Mouse (Mus musculus): Measurements from ENCODE around the gene Il17c.

Il17c gene

DNA sequence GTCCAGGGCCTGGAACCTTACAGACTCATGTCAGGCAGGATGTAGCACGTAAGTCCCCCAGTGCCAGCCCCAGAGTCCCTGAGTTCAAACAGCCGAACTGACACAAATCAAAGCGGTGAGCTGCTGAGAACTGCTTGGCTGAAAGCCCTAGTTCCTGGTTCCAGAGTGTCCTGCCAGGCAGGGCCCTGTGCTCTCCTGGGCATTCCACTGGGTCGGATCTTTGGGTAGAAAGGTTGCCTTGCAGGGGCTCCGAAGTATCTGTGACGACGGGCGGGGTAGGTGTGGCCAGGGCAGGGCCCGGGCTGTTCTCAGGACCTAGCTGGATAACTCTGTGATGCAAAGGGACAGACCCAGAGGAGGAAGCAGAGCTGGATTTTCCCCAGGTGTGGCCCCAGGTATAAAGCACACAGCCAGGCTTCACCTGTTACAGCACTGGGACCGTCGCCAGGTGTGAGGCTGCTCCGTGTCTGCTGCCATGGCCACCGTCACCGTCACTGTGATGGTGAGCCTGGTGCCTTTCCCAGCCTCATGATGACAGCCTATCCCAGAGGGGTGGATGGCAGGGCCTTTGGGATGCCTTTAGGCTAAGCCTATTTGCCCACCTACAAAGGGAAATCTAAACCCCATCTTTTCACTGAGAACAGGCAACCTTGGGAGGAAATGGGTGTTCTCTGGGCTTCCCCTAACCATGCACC, at the start of gene Il17c:
Gene Il17c, plus strand, starts transcription at position 645 of the 695 bp plus-strand sequence.
- DNase-seq (ENCODE audit: low read depth): no peak

DNA sequence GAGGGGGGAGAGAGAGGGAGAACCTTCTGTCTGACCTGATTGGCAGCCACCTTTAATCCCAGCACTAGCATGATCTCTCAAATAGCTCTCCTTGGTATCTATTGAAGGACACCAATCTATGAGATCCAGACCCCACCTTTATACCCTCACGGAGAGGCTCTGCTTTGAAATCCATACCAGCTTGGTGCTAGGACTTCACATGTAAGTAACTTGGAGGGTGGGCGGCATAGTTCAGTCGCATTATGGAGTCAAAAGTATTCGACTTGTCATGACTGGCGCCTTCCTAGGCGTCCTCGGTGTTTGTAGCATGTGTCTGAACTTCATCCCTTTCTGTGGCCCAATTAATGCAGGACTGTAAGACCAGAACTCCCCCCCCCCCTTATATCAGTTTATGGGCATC, 46.5 kb upstream of the Il17c start:
- no peak for DNase-seq (ENCODE audit: low read depth)

DNA sequence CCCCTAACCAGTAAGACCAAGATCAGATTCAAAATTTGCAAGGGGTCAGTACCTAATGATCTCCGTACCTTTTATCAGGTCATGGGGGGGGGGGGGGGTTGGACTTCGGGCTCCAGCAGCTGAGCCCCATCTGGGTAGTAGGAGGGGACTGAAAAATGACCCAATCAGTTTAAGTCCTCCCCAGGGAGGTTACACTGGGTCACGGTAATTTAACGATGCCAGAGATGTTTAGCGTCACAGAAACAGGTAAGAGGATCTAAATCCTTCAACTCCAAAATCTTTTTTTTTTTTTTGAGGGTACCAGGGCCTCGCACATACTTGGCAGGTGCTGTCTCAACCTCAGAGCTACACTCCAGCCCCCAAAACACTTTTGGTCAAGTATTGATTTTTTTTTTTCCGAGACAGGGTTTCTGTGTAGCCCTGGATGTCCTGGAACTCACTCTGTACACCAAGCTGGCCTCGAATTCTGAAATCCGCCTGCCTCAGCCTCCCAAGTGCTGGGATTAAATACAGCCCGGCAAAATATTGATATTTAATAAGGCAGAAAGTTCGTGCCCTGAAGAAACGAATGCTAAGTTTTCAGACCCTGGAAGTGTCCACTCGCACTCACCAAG, 46.0 kb upstream of the Il17c start:
- DNase-seq (ENCODE audit: low read depth): no peak

DNA sequence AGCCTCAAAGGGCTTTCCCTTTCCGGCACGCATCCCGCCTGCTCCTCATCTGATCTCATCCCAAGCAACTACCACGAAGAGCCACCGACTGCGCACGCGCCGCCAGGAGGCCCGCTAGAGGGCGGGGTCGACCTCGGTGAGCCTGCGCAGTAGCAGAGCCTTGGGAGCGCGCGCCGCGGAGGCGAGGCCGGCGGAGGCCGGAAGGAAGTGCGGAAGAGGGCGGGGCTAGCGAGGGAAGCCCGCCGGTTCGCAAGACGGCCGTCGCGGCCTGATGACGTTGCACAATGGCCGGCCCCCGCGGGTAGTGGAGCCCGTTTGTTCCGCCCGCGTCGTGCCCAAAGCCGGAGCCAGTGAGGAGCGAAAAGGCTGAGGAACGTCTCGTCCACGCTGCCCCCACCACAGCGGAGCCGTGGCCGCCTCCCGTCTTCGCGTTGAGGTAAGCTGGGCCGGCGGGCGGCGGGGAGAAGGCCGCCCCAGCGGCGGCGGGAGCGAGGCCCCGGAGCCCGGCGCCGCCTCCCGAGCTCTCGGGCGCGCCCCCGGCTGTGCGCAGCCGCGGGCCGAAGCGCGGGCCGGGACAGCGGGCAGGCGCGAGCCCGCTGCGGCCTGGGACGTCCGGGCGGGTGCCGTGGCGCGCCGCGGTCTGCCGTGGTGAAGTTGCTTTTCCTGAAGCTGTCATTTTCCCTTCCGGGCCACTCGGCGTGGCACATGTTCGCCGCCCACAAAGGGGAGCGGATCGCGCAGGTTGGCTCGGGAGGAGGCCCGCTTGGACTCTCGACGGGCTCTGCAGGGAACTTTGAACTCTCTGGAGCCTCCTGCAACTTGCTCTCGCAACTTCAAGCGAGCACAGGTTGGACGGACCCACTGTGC, 45.2 kb upstream of the Il17c start, which contains the start of gene Zc3h18:
Gene Zc3h18, plus strand, starts transcription at position 245 of the 867 bp plus-strand sequence.
- peak; percentile 98 for DNase-seq (ENCODE audit: low read depth)

DNA sequence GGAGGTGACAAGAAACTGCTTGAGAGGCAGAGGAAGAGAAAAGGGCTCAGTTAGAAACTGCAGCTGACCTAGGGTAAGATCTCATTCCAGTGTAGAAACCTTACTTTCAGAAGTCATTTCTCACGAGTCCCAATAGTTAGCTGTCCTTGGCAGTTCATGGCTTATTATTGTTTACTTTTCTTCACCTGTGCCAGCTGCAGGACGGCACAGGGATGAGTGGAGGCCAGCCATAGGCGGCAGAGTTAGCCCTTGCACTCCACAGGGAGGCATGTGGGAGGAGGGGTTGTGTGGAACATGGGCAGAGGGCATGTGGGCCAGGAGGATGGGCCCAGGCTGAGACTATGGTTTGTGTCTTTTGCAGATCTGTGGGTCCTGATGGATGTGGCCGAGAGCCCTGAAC, 38.8 kb upstream of the Il17c start:
- DNase-seq (ENCODE audit: low read depth): no peak

DNA sequence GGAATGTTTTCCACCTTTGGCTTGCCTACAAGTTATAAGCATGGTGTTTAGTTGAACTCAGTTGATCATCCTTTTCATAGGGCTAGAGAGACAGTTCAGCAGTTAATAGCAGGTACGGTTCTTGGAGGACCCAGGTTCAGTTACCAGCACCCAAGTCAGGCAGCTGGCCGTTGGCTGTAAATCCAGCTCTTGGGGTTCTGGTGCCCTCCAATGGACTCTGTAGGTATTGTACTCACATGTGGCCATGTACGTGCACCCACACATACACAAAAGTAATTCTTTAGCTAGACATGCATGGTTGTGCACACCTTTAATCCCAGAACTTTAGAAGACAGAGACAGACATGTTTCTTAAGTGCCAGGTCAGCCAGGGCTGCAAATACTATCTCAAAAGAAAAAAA, 32.5 kb upstream of the Il17c start:
- no peak for DNase-seq (ENCODE audit: low read depth)

DNA sequence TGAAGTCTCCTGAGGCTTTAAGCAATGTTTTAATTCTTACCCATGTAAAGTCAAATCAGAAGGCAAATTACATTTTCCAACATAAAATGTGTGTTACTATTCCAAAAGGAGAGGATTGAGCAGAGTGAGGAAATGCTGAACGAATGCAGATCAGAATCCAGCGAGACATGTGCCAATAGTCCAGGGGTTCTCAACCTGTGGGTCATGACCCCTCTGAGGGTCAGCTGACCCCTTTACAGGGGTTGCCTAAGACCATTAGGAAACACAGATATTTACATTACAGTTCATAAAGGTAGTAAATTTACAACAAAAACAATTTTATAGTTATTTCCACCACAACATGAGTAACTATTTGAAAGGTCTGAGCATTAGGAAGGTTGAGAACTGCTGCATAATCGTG, 31.1 kb upstream of the Il17c start:
- no peak for DNase-seq (ENCODE audit: low read depth)

DNA sequence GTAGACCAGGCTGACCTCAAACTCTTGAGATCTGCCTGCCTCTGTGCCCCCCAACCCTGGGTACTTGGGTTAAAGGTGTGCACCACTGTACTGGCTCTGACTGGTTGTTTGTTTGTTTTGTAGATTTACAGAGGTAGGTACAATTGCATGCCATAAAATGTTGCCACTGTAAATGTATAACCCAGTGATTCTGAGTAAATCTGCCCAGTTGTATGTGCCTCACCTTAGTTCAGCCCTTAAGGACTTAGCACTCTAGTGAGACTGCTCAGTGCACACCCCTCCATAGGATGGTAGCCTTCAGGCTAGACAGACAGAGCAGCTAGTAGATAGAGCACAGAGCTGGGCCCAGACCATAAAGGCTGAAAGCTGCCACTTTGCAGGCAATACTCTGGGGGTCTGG, 28.1 kb upstream of the Il17c start:
- DNase-seq (ENCODE audit: low read depth): no peak

DNA sequence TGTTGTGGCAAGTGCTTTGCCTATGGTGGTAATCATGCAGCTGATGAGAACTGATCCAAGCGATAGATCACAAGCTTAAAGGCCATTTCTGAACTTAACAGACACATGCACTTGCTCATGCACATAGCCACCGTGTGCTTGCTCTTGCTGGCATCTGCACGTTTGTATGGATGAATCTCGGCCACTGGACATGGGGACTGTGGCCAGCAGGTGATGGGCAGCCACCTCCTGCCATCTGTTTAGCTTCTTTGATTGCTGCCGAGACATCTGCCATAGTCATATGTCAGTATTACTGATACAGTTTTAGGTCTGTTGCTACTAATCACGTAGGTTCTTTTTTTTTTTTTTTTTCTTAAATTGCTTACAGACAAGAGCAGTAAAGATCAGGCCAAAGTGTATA, 26.5 kb upstream of the Il17c start:
- DNase-seq (ENCODE audit: low read depth): no peak

DNA sequence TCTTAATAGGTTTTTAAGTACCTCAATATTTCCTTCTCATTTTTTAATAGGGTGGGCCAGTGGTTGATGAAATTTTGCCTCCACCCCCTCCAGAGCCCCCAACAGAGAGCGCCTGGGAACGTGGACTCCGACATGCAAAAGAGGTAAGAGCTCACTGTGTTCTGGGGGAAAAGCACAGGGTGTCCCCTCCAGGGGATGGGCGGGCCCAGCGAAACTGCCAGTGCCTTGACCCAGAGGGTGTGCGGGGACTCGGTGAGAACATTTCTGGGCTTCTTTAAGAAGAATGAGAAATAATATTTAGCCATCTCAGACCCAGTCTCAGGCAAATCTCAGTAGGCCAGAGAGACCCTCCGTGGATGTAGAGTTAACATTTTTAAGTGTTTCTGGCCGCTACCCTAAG, 23.6 kb upstream of the Il17c start:
- DNase-seq (ENCODE audit: low read depth): no peak

DNA sequence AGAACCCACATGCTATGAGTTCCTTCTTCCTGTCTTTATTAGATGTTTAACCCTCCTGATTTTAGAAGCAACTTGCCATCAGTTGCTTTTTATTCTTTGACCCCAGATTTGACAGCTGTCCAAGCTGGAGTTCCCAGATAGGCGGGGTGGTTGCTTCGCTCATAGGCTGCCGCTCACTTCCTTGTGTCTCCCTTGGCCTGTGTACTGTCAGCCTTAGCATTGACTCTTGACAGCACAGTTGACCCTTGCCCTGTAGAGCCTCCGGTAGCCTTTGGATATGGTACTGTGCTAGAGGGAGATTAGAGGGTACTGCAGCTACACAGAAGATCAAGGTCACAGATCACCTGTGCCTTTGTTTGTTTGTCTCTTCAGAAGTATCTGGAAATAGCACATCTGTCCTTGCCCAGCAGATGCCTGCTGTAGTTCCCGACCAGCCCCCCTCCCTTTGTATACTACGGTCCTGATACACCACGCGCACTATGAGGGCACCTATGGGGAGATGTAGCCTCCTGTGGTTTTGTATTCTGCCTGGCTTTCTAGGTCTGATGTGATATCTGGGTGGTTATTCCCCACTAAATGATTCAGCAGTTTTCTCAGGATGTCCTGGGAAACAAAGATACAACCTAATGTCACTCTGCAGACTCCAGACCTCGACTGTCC, 16.5 kb upstream of the Il17c start:
- DNase-seq (ENCODE audit: low read depth): no peak

DNA sequence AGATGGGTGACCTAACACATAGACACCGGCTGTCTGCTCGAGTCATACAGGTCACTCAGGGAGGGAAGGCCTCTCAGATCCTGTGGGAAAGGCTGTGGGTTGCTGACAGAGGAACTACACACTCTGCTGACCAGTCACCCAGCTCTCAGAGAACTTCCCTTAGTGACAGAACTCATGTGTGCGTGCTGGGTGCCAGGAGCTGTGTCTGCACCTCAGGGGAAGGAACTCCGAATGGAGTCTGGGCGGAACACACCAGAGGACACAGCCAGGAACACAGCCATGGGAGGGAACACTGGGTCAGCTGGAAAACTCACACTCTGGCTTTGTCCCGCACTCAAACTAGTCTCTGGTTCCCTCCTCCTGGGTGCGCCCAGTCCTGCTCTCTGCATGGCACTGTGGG, 14.1 kb upstream of the Il17c start:
- DNase-seq (ENCODE audit: low read depth): no peak

DNA sequence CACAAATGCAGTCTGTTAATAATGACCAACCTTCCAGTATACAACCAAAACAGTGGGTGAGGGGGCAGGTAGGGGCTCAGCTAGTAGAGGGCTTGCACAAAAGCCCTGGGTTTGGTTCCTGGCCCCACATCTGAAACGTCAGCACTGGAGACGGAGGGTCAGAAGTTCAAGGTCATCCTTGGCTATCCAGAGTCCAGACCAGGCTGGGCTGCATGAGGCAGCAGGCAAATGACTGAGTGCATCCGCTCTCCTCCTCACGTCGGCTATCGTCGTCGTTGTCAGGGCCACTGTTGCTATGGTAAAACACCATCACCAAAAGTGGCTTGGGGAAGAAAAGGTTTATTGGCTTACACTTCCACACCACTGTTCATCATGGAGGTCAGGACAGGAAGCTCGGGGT, 7.5 kb upstream of the Il17c start:
- no peak for DNase-seq (ENCODE audit: low read depth)

DNA sequence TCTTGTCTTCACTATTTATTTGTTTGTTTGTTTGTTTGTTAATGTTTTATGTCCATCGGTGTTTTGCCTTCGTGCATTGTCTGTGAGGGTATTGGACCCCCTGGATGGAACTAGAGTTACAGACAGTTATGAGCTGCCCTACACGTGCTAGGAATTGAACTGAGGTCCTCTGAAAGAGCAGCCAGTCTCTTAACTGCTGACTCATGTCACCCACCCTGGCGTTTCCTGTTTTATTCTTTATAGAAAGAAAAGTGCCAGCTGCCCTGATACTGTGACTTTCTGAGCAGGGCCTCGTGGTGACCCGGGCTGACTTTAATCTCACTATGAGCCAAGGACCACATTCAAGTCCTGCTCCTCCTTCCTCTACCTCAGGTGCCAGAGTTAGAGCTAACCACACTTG, 6.3 kb upstream of the Il17c start:
- no peak for DNase-seq (ENCODE audit: low read depth)

DNA sequence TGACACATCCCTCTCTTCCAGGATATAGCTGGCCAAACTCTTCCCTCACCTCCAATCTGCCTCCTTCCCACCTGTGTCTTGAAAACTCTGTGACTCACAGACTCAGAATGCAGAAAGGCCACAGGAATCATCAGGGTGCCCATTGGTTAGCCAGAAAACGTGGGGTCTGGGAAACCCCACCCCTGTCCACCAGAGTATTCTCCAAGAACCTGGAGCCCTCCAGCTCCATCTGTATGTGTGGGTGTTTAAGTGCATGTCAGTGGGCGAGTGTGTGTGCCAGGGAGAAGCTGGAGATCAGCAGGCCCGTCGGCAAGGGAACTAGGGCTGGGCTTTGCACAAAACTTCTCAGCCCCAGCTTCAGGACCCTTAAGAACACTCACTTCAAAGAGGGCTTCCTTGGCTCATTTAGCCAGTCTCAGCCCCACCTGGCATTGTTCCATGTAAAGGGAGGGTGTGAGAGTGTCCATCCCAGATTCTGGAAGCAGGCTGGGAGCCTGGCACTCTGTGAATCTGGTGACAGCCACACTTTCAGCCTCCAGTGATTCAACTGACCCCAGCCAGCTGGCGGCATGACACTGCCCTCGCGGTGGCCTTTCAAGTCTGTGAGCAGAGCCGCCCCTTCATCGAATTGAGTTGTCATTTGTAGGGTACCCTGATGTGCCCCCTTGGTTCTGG, 1.8 kb upstream of the Il17c start:
- DNase-seq (ENCODE audit: low read depth): no peak

DNA sequence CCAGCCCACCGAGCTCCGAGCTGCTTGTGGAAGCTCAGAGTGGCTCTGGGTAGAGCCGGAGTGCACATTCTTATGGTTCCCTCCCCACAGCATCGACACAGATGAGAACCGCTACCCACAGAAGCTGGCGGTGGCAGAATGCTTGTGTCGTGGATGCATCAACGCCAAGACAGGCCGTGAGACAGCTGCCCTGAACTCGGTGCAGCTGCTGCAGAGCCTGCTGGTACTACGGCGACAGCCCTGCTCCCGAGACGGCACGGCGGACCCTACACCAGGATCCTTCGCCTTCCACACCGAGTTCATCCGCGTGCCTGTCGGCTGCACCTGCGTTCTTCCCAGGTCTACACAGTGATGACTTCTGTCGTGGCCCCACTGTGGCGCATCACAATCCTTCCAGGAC, 1.4 kb downstream of the Il17c start:
- DNase-seq (ENCODE audit: low read depth): no peak

DNA sequence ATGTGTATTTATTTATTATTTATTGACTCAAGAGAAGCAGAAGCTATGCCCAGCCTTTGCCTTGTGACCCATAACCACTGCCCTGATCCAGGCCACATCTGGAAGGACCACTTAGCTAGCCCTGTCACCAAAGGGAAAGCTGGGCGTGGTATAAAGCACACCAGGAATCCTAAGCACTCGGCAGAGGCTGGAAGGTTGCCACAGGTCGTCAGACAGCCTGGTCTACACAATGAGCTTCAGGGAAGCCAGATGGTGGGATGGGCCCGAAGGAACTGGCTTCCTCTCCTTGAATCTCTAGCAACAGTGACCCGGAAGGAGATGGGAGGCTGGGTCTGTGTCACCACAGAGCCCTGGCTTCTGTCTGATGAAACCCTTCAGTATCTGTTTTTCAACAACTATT, 1.8 kb downstream of the Il17c start:
- DNase-seq (ENCODE audit: low read depth): no peak

DNA sequence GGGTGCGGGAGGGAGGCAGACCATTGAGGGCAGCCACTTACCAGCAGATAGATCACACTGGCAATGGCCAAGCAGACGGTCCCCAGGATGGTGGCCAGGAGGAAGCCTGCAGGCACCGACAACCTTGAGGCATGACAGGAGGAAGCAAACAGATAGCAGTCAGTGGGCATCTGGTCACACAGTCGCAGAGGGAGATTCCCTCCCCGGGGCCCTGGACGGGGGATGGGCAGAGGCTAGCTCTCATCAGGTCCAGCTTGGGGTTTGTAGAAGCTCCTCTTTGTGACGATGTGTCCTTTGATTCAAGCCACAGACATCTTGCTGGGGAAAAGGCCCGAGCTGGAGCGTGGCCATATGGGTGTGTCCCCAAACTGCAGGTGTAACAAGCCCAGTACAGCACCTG, 4.3 kb downstream of the Il17c start:
- no peak for DNase-seq (ENCODE audit: low read depth)

DNA sequence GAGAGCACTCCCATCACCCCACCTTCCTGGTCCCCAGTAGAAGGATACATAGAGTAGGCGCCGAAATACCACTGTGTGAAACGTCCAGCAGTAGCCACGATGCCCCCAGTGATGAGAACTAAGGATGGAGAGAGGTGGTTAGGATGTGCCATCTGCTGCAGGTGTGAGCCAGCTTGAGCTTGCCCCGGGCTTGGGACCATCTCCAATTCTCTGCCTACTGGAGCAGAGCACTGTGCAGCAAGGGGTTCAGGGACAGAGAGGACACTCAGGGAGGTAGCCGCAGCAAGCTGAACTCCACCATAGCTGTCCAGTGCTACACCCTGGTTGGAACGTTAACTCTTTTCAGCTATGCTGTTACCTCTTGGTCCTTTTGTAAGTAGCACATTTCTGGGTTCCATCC, 5.8 kb downstream of the Il17c start:
- no peak for DNase-seq (ENCODE audit: low read depth)

DNA sequence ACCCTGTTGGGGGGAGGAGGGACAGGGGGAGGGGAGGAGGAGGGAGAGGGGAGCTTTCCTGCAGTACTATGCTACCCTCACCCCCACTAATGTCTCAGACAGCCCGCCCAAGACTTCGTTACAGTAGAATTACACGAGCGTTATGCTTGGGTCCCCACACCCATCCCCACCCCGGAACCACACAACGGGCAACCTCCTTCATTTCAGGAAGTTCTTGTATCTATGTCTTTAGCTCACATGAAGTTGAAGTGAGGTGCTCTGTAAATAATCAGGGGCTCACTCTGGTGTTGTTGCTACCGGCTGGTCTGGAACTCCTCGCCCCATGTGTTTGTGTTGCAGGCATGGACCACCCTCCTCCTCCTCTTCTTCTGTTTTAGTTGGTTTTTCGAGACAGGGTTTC, 6.3 kb downstream of the Il17c start:
- no peak for DNase-seq (ENCODE audit: low read depth)

DNA sequence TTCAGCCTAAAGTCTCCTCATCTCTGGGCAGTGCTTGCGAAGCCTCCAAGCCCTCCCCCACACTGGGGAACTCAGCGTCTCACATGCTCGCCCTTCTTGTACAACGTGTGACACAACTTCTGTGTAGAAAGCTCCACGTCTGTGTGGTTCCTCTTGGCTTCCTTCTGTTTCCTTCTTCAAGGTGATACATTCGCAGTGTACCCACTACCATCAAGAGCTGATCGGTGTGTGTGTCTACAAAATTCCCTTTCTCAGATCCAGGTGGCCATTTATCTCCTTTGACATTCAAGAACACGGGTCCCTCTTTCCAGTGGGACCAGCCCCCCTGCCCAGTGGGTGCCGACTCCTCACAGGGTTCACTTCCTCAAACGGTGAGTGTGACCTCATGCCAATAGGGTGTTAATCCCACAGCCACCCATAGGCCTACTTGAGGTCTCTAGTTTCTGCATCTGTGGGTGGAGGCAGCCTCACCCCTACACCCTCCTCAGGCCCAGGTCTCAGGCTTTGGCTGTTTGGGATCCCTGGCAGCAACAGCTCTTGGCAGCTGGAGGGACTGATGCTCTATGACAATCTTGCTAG, 8.3 kb downstream of the Il17c start:
- no peak for DNase-seq (ENCODE audit: low read depth)

DNA sequence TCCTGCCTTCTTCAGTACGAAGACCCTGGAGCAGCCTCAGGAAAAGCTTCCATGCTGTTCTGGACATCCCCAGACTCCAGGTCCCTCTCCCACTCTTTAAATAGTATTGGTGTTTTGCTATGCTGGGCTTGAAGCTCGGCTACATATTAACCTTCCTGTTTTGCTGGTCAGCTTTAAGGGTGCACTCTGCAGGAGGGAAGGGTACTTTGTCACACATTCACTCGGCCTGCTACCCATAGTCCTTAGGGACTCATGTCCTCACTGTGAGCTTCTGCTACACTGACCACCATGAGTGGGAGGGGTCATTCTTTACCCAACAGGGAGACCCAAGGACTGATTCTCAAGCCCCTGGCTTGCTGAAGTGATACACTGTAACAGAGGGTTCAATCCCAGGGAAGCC, 8.8 kb downstream of the Il17c start:
- no peak for DNase-seq (ENCODE audit: low read depth)

Measured in c-Kit-positive CD71-negative TER-119-negative erythroid progenitor cells, embryonic 14.5 days (primary cell).